Mouse (Mus musculus): ENCODE measurements at regions not wholly inside any gene's neighbourhood (a gene's known extent, or its start where the extent isn't known, plus 50 kb on each side); places are given as distances from the start of the nearest gene placed in this dataset.

DNA sequence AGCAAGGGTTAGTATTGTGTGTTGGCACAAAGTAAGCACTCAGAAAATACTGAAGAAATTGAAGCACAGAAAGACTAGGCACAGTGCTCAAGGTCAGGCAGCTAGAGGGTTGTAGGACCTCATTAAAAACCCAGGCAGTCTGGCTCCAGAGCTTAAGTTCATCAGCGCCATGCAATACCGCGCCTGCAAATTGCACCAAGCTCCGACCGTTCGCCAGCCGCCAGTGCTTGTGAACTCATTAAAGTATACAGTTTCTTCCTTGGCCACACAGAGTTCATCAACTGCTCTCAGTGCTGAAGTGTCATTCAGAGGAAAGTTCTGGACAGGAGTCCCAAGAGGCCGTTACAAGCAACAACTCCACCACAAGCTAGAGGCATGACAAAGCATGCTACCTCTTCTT is 397.5 kb downstream of the Lmo4 start:
- no peak for DNase-seq (ENCODE audit: low spot score in 2 of 2)

DNA sequence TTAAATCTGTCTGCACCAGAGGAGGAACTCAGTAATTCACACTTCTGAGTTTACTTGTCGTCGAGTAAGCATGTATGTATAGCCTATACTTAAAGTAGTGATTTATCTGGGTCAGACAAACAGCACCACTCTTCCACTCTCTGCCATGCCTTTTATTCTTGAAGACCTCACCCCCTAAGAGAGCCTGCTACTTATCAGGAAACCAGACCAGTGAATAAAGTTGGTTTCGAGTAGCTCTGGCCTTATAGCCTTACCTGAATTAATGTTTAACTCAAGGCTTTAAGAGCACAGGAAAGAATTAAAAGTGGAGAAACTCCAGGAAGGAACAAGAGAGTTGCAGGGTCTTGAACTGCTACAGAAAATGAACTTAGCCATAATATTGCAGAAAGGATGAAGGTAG is 398.1 kb downstream of the Lmo4 start:
- DNase-seq (ENCODE audit: low spot score in 2 of 2) = no peak

DNA sequence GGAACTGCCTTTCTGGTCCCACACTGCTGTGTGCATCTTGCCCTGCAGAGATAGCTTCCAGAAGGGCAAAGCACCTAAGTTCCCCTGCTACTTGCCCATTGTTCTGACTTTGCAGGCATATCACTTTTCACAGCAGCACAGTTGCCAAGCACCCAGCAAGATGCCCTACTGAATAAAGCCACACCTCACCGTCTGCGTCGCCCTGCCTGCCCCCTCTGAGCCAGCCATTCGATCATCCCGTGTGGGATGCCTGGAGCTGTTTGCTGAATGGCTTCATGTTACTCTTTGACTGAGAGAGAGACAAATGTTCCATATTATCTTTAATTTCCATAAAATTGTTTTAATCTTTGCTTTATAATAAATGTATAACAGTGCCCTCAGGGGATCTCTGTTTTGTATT is 407.2 kb downstream of the Lmo4 start:
- no peak for DNase-seq (ENCODE audit: low spot score in 2 of 2)

DNA sequence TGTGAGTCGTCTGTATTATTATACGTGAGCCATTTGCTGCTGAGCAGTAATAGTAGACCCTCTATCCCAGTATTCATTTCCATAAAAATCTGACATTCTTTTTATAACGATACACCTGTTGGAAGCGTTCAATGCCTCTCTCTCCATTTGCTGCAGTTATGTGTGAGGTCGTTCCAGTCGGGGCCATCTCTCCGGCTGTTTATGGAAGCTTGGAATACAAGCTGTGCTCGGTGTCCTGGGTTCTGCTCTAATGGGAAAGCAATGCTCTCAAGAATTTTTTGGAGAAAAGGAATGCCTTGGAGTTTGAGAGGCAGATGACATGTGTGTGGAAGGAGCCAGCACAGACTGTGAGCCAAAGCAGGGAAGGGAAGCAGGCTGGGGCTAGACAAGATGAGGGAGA is 414.1 kb downstream of the Lmo4 start:
- DNase-seq (ENCODE audit: low spot score in 2 of 2) = no peak

DNA sequence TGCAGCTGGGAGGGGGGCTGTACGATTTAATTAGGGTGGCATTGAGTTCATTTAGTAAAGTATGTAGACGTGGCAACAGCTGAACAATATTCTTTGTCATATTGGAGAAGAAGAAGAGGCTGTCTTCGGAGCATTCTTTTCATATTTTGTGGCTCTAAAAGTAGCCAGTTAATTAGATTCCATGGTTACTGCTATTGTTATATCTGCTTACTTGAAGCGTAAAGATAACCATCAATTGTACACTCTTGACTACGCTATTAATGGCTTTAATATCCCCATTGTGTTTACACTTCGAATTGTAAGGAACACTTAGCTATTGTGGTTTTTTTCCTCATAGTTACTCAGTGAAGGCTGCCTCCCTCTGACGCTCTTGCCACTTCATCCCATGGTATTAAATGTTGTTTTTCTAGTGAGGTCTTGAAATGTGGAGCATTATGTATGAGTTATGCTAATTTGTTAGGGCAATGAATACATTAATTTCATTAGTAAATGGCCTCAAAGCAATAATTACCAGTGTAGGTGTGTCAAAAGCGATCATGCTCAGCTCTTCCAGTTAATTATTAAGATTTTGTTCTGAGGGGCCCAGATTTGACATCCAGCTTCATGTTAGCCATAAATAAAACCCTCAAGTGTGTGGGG is 415.0 kb downstream of the Lmo4 start:
- DNase-seq (ENCODE audit: low spot score in 2 of 2) = no peak

DNA sequence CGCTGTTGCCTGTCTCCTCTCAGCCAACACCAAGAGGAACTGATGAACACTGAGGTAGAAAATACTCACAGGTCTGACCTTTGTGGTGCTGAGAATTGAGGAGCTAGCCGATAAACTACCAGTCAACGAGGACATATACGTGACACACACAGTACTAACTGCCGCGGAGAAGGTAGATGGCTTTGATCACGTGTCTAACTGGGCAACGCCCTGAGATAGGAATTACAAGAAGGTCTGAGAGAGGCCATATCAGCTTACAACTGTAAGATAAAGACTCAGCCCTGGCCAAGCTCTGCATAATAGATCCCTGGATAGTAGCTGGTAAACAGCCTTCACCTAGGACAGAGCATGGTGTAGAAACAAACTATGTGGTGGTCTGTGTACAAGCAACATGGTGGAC is 418.1 kb downstream of the Lmo4 start:
- DNase-seq (ENCODE audit: low spot score in 2 of 2) = no peak

DNA sequence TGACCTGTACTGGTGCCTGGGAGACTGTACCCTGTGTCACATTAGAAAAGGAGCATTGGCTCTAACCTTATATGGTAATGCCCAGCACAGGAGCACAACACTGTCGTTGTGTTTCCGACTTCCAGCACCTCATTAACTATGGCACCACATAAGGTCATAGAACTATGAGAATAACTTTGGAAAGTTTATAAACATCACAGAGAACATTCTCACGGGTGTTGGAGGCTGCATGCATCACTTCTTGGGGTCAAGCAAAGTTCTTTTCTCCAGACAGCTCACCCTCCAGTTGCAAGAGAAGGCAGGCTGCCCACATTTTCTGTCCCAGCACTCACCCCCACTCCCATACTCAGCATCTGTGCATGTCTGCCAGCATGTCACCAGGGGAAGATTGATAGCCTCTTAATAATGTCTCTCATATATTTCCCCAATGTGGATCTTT is 420.6 kb downstream of the Lmo4 start:
- DNase-seq (ENCODE audit: low spot score in 2 of 2) = no peak

DNA sequence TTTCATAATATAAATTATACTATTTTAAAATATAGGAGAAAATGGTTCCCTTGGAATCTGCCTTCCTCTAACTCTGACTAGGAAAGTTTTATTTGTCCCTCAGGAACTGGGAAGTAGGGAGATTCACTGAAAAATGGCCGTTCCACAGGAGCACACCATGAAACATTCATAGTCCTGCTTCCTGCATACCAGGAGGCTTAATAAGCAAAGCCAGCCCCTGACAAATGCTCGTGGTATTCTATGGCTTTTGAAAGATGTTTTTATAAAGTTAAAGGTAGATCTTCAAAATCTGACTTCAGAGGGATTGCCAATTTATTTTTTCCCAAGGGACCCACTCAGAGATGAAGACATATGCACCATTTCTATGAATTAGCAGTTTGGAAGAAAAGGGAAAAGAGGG is 426.9 kb downstream of the Lmo4 start:
- no peak for DNase-seq (ENCODE audit: low spot score in 2 of 2)

DNA sequence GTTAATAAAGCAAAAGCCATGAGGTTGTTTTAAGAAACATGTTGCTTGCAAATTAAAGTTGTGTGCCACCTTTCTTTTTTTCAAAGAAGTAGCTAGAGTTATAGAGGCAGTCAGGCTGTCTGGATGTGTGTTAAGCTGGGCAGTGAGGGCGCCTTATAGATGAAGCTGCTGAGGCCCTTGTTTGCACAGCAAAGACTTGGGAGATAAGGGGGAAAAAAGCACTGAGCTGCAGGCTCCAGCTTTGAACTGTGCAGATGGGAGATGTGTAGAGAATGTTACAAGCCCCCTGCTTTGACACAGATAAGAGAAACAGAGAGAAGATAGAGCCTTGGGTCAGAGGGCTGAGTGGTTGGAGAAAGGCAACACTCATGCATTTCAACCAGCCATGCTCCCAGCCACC is 445.7 kb downstream of the Lmo4 start:
- DNase-seq (ENCODE audit: low spot score in 2 of 2) = no peak

DNA sequence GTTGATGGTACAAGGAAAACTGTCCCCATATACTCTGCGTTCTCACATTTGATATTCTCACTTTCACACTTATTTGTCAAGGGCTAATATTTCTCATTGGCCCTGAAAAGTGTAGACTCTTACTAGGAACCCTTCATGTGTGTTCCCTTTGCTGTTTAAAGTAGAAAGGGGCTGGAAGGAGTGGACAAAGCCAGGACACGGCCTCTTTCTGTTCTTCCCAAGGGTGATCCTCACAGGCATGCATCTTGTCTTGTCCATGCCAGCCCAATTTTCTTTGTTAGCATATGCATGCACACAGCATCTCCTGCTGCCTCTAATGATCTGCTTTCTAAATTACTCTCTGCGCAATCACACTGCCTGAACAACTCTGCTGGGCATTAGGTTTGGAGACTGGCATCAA is 451.8 kb downstream of the Lmo4 start:
- no peak for DNase-seq (ENCODE audit: low spot score in 2 of 2)

DNA sequence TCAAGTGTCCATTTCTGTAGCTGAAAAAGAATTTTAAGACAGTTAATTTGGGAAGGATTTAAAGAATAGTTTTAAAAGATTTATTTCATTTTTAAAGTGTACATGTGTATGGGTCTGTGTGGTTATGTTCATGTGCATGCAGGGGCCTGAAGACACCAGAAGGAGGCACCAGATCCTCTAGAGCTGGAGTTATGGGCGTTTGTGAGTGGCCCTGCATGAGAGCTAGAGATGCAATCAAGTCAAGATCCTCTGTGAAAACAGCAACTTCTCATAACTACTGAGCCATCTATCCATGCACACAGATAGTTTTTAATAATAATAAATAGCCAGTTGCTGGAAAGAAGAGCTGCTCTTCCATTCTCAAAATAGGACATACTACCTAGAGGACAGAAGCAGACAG is 452.4 kb downstream of the Lmo4 start:
- DNase-seq (ENCODE audit: low spot score in 2 of 2) = no peak

DNA sequence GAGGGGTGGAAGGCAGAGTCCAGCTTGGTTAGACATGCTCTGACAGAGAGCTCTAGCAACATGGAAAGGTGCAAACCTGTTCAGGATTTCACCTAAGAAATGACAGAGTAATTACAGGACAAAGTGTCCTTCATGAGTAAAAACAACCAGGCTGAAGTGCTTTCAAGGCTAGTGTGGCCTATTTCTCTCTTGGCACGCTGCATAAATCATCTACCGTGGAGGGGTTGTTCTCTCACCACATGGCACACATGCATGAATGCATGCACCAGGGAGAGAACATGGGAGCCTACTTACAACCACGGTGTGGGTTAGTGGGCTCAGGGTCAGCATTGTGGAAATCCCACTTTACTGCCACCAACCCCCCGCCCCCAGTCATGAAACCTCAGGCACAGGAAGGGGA is 454.9 kb downstream of the Lmo4 start:
- no peak for DNase-seq (ENCODE audit: low spot score in 2 of 2)

DNA sequence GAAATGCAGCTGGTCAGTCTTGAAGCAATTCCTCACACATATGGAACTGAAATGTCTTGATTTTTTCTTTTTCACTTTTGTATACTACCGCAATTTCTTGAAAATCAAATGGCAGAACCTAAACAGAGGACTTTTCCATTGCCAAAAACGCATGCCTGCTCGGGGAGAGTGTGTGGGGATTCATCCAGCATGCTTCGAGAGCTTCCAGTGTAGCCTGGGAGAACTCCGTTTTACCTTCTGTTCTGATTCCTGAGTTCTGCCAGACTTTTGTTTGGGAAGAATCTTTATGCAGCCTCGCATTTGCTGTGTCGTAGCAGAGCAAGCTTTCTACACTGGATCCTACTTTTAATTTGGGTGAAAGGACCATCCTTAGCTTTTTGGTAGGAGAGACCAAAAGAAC is 461.4 kb downstream of the Lmo4 start:
- peak; percentile 27 to 38 for DNase-seq (ENCODE audit: low spot score in 2 of 2)

DNA sequence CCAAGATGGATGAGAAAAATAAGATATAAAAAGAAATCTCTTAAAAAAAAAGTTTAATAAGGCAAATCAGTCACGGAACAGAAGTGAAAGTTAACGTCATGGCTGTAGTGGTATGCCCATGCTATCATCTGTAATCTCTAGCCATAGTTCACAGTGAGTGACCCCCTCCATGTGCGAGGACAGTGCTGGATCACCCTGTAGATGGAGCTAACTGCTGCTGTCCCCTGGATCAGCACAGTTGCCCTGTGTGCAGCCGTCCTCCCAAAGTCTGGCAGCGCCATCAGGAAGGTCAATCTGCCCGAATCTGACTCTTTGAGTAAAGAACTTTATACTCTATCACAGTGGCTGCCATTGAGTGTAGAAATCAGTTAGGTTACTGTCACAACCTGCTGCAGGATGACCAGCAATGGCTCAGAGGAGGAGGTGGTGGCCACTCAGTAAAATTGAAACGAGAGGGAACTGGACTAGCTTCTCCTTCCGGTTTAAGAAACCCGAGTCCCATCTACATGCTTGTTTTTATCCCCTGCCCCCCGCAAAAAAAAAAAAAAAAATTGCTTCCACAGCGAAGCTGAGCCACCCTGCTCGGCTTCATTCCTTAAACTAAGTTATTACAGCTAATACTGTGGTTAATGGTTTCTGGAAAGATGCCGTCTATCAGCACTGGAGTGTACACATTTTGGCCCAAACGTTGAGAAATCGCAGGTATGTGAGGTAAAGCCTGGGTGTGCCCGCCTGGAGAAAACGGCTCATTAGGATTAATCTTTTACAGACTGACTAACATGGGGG is 462.0 kb downstream of the Lmo4 start:
- DNase-seq (ENCODE audit: low spot score in 2 of 2) = no peak

DNA sequence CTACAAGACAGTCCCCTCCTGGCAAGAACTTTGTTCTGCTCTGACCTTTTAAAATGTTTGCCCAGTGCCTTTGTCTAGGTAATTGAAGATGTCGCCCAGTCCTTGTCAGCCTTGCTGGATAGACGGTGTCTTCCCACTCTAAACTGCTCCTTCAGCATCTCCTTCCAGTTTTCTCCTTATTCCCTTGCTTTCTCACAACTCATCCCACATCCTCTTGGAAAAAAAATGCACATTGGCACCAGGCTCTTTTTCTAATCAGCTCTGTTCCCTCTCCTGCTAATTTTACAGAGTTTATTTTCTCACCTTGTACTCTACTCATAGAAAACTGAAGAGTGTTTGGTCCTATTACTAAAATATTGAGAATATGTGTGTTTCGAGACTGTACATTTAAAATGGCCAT is 466.3 kb downstream of the Lmo4 start:
- DNase-seq (ENCODE audit: low spot score in 2 of 2) = no peak

DNA sequence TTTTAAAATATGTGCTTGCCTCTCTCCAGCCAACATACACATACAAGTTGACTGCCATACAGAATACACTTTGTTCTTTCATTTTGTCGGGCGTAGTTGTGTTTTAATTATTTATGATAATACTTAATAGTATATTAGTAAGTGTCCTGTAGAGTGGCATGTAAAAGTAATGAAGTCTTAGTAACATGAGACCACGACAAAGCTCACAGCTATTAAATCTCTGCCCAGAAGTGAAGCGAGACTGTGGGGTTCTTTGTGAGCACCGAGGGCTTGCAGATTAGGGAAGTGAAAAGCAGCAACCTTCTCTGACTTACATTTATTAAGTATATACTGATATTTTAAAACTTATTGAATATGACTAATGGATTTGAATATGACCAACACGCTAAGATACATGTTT is 467.2 kb downstream of the Lmo4 start:
- DNase-seq (ENCODE audit: low spot score in 2 of 2) = no peak

DNA sequence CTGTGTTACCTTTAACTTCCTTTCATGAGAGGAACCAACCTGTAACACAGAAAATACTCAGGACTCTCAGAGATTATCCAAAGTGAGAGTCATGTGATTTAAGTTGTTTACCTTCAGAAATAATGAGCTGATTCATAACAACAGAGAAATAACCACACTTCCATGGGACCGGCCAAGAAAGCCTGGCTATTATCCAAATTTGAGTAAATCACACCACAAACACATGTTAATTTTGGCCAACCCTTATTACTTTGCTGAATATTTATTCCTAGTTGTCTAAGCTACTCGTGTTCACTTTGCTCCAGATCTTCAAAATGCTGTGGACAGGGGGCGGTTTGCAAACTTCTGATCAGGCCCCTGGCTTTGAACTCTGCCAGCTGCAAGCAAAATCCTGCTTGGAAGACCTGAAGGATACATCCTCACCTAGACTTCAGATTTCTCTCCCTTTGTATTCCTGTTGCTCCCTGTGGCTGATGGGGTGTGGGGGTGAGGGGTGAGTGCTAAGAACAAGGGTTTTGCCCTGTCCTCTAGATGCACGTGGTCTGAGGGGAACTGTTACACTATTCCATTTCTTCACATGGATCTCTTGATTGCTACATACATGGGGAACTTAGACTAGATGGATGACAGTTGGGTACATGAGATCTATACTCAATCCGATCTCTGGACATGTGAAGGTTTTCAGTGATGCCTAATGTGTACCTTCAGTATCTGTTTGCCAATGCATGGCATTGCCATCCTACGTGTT is 468.2 kb downstream of the Lmo4 start:
- DNase-seq (ENCODE audit: low spot score in 2 of 2) = no peak

DNA sequence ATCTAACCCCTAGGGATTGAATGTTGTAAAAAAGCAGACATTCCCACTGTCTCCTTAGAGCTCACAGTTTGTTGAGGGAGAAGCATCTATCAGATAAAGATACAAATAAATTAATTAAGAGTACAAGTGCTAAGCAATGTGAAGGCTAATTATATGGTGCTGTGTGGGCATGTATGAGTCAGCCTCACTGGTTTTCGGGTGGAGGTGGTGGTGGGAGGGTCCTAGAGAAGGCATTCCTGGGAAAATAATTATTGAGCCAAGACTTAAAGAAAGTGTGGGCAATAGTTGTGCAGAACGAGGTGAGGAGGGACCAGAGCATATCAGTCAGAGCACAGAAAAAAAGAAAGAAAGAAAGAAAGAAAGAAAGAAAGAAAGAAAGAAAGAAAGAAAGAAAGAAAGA is 470.2 kb downstream of the Lmo4 start:
- peak in 1 of 2 experiments; percentile 55 for DNase-seq (ENCODE audit: low spot score in 2 of 2)

DNA sequence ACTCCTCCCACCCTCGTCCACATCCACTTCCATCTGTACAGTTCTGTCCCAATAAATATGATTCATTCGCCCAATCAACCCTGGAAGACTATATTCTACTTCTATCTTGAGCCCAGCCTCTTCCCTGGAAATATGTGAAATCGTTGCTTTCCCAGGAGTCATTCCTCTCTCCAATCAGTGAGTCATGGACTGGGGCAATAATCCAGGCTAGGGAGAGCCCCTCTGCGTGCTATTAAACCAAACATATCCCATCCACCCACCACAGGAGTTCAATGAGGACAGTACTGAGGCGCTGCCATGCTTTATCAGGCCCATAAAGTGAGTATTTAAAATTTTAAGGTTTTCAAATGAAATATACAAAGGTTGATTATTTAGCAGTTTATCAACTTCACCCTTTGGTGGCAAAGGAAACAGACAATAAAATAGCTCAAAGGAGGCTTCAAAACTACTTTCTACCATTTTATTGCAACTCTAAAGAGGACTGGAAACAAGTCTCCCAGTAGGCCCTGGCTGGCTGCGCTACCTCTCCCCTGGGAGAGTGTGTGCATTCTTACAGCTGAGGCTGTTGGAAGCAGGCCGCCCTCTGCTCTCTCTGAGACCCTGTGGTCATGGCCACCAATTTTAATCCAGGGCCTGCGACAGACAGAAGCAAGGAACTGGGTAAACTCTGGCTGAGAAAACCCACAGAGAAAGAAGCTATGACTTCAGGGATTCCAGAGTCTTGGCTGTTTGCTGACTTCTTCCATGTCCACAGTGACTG is 471.9 kb downstream of the Lmo4 start:
- DNase-seq (ENCODE audit: low spot score in 2 of 2) = no peak

DNA sequence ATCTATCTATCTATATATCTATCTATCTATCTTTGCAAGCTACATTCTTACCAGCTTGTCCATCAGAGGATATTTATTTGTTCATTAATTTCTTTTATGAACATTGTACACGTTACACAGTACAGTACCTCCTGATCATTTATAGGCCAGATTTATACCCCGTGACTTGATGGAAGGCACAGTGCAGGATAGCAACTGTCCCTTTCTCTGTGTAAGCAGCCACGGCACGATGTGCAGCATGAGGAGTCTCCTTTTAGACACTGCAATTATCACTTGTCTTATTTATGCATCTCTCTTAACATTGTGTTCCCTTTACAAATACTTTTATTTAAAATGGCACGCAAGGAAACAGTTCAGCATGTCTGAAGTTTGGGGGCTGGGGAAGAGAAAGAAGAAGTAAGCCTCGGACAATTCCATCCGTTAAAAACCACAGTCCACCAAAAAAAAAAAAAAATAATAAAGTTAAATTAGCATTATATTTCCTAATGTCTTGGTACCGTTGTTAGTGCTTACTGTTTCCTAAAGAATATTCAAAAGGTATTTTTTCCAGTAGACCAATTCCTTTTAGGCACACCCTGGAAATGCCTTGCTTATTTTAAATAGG is 475.4 kb downstream of the Lmo4 start:
- no peak for DNase-seq (ENCODE audit: low spot score in 2 of 2)

DNA sequence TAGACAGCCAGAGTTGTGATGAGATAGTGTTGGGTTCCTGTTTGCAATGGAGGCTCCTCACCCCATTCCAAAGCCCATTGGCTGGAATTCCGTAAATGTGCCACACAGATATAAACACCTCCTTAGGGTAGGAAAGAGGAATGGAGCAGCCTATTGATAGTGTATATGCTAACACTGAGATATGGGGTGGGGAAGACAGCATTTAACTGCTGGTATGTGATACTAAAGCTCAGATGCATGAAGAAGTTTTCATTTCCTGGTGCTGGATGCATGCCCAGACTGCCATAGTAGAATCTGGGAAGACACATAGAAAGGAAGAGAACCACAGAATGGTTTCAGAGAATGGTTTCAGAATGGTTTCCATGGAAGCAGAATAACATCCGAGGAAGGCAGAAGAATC is 482.4 kb downstream of the Lmo4 start:
- DNase-seq (ENCODE audit: low spot score in 2 of 2) = peak in 1 of 2 experiments; percentile 53

DNA sequence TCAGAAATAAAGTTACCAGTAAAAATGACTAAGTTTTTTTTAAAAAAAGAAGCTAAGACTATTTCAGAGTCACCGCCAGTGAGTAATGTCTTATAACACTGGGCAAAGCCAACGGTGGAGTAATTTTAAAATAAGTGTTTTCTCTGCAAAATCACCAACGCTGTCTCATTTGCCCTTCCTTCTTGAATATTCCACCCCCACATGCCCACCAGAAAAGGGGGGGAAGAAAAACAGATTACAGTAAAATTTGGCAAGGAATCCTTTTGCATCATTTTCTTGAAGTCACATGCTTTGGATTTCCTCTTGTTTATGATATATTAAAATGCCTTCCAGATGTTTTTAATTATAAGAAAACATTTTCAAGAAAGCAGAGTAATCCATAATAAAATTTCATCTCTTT is 482.9 kb downstream of the Lmo4 start:
- no peak for DNase-seq (ENCODE audit: low spot score in 2 of 2)

Measured in right cerebral cortex, adult 2 months (tissue).